Mouse (Mus musculus) 416B (cell line): Measurements from ENCODE around the gene Higd1c.
A peak's percentile ranks its signal among the peaks of the same experiment; 100 is the strongest.
"Not testable (repeated sequence)": the region's sequence is repeated elsewhere in the genome, so short reads cannot be mapped to it uniquely, and the experiment has no call there.

Experiments
- DNase-seq: peaks from one replicate; pipeline ENCODE4 v3.0.0; 2011; ENCODE audit warnings: low read depth

The Higd1c gene

DNA sequence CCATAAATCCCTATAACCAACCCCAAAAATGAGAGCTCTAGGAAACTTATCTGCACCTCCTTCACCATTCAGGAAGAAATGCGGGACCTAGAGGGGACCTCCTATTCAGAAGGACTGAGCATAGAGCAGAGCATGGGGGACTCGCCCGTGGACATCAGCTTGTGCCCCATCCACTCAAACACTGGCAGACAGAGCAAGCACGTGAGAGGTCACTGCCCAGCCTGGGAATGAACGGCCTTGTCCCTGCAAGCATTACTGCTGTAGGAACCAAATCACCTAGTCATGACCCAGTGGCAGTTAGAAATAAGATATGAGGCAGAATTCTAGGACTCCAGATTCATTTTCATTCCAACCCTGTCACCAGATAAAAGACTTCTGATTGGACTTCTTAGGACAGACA lies 47.4 kb downstream of the Higd1c start:
- no peak for DNase-seq

DNA sequence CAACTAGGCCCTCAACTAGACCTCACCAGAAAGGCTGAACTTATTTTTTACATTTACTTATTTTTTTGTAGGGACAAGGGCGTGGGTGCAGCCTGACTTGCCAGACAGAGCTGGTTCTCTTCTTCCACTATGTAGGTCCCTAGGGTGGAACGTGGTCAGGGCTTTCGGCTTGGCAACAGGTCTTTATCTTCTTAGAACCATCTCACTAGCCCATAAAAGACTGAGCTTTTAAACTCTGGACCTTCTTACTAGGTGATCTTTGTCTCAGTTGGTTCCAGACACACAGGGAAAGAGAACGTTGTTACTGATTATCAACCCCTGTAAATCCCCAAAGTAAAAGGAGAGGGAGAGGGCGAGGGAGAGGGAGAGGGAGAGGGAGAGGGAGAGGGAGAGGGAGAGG lies 49.0 kb downstream of the Higd1c start:
- no peak for DNase-seq

DNA sequence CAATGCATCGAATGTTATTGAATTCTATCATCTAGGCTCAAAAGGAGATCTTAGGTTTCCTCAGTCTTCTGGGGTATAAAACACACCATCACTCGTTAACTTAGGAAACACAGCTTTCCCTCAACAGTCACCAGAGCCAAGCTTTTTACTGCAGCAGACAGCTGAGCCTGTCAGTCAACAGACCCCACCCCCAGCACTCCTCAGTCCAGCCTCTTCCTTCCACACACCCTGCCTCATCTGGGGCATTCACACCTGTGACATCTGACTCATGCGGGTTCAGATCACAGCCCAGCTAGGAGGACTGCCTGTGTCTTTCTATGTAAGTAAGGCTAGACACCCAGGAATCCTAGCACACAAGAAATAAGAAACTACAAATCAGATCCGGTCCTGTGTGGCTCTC lies 49.7 kb downstream of the Higd1c start:
- peak; percentile 42 for DNase-seq

- no peak for DNase-seq
Observed at GRCm38 (mm10) chr15:100414942-100415341, 50.6 kb downstream of the Higd1c start.

GRCm38 (mm10) chr15:100415684-100416083 lies 51.3 kb downstream of the Higd1c start:
- no peak for DNase-seq

GRCm38 (mm10) chr15:100417854-100418450 lies 53.6 kb downstream of the Higd1c start:
- no peak for DNase-seq

DNA sequence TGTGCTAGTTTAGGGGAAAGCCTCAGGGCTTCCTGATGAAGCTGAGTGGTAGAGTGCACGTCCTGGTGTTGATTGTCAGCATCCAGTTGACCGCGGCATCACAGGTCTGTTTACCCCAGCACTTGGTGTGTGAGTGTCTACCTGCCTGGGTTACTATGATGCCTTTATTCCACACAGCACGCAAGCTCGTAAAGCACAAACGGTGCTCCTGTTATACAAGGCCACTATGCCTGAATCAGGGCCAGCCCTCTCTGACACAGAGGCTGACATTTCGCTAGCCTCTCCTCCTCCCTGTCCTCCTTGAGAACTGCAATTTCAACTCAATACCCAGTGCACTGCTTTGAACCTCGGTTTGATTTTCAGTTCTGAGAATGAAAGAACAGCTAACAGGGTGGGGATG lies 55.0 kb downstream of the Higd1c start:
- no peak for DNase-seq

DNA sequence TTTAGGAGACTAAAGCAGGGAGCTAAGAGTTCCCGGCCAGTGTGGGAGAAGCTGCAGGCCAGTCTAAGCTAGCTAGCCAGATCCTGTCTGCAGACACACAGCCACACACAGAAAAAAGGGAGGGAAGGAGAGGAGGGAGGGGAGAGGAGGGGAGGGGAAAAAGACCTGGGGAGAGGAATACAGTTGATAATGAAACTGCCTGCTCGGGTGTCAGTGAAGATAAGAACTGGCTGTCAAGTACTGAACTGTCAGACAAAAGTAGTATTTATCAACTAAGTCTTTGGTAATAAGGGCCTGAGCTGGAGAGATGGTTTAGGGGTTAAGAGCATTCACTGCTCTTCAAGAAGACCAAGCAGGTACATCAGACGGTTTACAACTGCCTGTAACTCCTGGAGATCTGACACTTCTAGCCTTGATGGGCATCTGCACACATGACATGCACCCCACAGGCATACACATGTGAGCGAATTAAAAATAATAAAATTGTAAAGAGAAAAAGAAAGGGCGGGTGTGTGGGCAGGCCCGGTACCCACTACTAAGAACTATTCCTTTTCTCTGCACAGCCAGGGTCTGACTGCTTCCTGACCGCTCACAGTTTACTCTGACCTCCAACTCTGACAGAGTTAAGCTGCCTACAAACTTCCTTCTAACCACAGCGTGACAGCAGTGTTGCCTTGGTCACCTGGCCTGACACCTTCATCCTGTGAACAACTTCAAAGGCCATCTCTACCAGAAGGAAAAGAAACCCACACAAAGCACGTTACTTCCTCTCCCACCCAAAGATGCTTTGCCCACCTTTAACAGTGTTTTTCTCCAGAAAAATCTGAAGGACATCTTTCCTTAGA lies 55.8 kb downstream of the Higd1c start:
- DNase-seq, result peak; percentile 71

GRCm38 (mm10) chr15:100421059-100421757 lies 56.9 kb downstream of the Higd1c start:
- no peak for DNase-seq

DNA sequence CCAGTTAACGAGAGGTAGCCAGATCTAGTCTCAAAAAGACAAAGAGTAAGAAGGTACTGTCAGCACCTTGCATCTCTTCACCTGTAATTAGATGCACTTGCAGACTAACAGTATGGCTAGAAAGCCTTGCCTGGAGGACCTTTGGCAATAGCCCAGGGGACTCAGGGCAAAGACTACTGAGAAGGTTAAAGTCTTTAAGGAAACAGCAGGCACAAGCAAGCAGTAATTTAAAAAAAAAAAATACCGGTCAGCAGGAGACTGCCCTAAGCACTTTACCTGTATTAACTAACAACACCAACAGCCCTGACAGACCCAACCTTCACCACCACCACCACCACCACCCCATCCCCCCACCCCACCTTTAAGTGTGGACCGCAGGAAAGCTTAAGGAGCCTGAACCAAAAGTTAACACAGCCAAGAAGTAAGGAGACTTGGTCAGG lies 57.4 kb downstream of the Higd1c start, which contains the start of gene Gm5475:
Gene Gm5475 (plus strand): TSS at position 390 of the 440 bp plus-strand sequence.
- not testable (repeated sequence) for DNase-seq

DNA sequence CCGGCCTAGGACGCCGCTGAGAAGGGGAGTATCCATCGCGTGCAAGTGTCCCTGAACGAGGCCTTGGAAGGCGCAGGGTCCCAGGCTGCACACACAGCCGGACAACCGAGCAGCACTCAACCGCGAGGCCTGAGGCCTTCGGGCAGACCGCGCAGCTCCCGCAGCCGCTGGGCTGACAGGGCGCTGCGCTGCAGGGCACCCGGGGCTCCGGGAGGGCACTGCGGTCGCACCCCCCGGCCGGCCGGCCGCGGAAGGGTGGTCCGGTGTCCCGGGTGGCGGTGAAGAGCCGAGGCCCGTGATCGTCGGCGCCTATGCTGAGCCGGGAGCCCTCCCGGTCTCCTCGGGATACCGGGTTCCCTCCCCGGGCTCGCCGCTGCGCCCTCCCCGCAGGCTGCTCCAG lies 58.1 kb downstream of the Higd1c start:
- no peak for DNase-seq

- peak; percentile 93 for DNase-seq
Observed at GRCm38 (mm10) chr15:100422899-100423860, 58.8 kb downstream of the Higd1c start.

- no peak for DNase-seq
Observed at GRCm38 (mm10) chr15:100423916-100424315, 59.6 kb downstream of the Higd1c start.

- DNase-seq, result no peak
Observed at GRCm38 (mm10) chr15:100424396-100425122, 60.2 kb downstream of the Higd1c start, which contains the start of gene Slc11a2. TSS of gene Slc11a2 (minus strand) at chr15:100425072.

GRCm38 (mm10) chr15:100428296-100428905 lies 64.1 kb downstream of the Higd1c start:
- no peak for DNase-seq

DNA sequence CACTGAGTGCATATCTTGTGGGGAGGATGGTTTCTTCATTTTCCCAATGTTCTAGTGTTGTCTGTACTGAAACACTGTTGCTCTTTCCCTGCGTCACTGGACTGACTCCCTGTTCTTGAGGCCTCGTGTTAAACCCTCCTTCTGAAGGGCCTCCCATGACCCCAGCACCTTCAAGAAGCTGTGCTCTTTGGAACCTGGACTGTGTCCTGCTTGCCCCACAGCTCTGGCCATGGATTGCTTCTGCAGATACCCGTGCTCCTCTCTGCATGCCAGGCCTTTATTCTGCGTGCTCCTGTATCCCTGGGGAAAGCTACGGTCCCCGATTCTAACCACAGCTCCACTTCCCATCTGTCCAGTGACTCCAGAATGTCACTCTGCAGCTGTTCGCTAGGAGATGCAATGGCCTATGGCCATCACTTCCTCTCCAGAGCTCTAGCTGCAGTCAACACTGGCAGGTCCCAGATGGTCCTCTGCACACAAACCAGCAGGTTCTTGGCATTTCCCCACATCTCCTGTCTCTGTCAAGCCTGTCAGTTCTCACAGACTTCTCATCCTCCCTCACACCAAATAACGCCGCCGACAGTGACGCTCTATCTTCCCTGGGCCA lies 65.7 kb downstream of the Higd1c start:
- DNase-seq, result no peak

- no peak for DNase-seq
Observed at GRCm38 (mm10) chr15:100433234-100433633, 68.9 kb downstream of the Higd1c start.
